ENCODE assay signal across 29 mouse cellular contexts in the genomic region with DNA sequence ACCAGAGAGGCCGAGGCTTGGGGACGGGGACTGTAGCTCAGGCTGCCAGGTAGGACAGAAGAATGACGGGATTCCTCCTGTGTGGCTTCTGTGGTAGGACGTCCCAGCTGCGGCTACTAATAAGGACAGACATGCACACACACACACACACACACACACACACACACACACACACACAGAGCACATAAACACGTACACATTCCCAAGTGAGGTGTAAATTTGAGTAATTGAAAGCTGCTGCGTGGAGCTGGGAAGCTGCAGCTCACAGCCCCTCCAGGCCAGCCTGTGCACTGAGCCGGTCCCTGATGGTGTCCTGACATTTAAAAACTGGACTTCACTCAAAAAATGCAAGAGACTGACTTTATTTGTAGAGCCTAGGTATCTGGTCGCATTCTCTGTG.
DNase-seq lines count a peak whose midpoint lies in the region; ATAC-seq lines count a peak whose summit lies in the region.
"Had no signal": no experiment of that assay in that cellular context is flagged by ENCODE, and none has a peak within 500 bp of the region (broad histone marks: within the 10 kb centered on the region; RNA-seq: fewer than 3 reads in every experiment).

No protein-coding gene starts in this region.

- H3K9me3 ChIP-seq in hindbrain, embryonic 10.5 days, result peaks cover 12% of the 10 kb centered on the region
- H3K9me3 ChIP-seq in hindbrain, embryonic 14.5 days (ENCODE audit: control insufficient read depth, low read length), result no peaks in the 10 kb centered on the region
- H3K9me3 ChIP-seq in neural tube, embryonic 13.5 days, result 0 out of 2 replicates have a peak, but pooled peaks cover 4% of the 10 kb centered on the region
- H3K9me3 ChIP-seq in limb, embryonic 13.5 days, result peaks cover 5% of the 10 kb centered on the region; the same call in 1 of the 2 replicates
- H3K9me3 ChIP-seq in intestine, embryonic 15.5 days, result no peaks in the 10 kb centered on the region
- H3K9me3 ChIP-seq in midbrain, embryonic 16.5 days (replicated peaks; ENCODE audit: control insufficient read depth, low read length, poor library complexity, severe bottlenecking), result no peaks in the 10 kb centered on the region
- H3K9me3 ChIP-seq: heart, embryonic 15.5 days; hindbrain, embryonic 15.5 days had no signal

- H3K4me2 ChIP-seq in hindbrain, embryonic 14.5 days (replicated peaks), result no peak overlapping the region
- no peak overlapping the region for H3K4me2 ChIP-seq in neural tube, embryonic 13.5 days
- H3K4me2 ChIP-seq in limb, embryonic 13.5 days (replicated peaks), result no peak overlapping the region
- no peak overlapping the region for H3K4me2 ChIP-seq in intestine, embryonic 15.5 days (replicated peaks)
- no peak overlapping the region for H3K4me2 ChIP-seq in midbrain, embryonic 16.5 days (ENCODE audit: low read length)
- H3K4me2 ChIP-seq: heart, embryonic 15.5 days; hindbrain, embryonic 15.5 days; liver, embryonic 11.5 days; lung, embryonic 15.5 days had no signal

- no peak overlapping the region for H3K9ac ChIP-seq in hindbrain, embryonic 14.5 days
- no peak overlapping the region for H3K9ac ChIP-seq in neural tube, embryonic 13.5 days
- H3K9ac ChIP-seq in limb, embryonic 13.5 days, result 0 out of 2 replicates have a peak overlapping the region, but pooled peaks have one; percentile 4
- no peak overlapping the region for H3K9ac ChIP-seq in intestine, embryonic 15.5 days
- H3K9ac ChIP-seq in midbrain, embryonic 16.5 days (ENCODE audit: low read depth, low read length), result no peak overlapping the region
- H3K9ac ChIP-seq: heart, embryonic 15.5 days; hindbrain, embryonic 15.5 days; lung, embryonic 15.5 days had no signal

- DNase-seq in hindbrain, embryonic 10.5 days (ENCODE audit: low spot score), result no peak
- no peak for DNase-seq in hindbrain, embryonic 14.5 days (ENCODE audit: low spot score)
- DNase-seq in neural tube, embryonic 10.5 days (ENCODE audit: extremely low spot score, low spot score), result no peak
- DNase-seq: adrenal gland, postnatal 14 days; cerebellum, adult 11 months; cerebellum, adult 9-10 months; cerebellum, postnatal 36 days; gastrocnemius, postnatal 25 days; heart, adult 11 months; kidney, adult 18-20 months; kidney, postnatal 4 days; right cerebral cortex, postnatal 4 days; thymus, adult 18-20 months; thymus, postnatal 25 days had no signal

- H3K27ac ChIP-seq in hindbrain, embryonic 10.5 days, result peak overlapping the region; percentile 13; the same call in 1 of the 2 replicates
- H3K27ac ChIP-seq in hindbrain, embryonic 14.5 days, result no peak overlapping the region
- no peak overlapping the region for H3K27ac ChIP-seq in neural tube, embryonic 13.5 days (replicated peaks)
- H3K27ac ChIP-seq in limb, embryonic 13.5 days, result 0 out of 2 replicates have a peak overlapping the region, but pooled peaks have one; percentile 15
- H3K27ac ChIP-seq in intestine, embryonic 15.5 days, result no peak overlapping the region
- H3K27ac ChIP-seq in midbrain, embryonic 16.5 days (ENCODE audit: low read length), result no peak overlapping the region
- H3K27ac ChIP-seq: heart, embryonic 10.5 days; heart, embryonic 15.5 days; hindbrain, embryonic 15.5 days; lung, embryonic 15.5 days; macrophage; stomach, postnatal 0 days had no signal

- H3K4me3 ChIP-seq in hindbrain, embryonic 10.5 days, result no peak overlapping the region
- H3K4me3 ChIP-seq in hindbrain, embryonic 14.5 days (replicated peaks; ENCODE audit: low read length), result no peak overlapping the region
- H3K4me3 ChIP-seq in neural tube, embryonic 13.5 days, result no peak overlapping the region
- H3K4me3 ChIP-seq in limb, embryonic 13.5 days, result no peak overlapping the region
- H3K4me3 ChIP-seq in intestine, embryonic 15.5 days (replicated peaks), result no peak overlapping the region
- no peak overlapping the region for H3K4me3 ChIP-seq in midbrain, embryonic 16.5 days (ENCODE audit: low read depth, low read length)
- H3K4me3 ChIP-seq: heart, embryonic 10.5 days; heart, embryonic 15.5 days; hindbrain, embryonic 15.5 days; lung, embryonic 15.5 days; myocyte had no signal

- ATAC-seq in hindbrain, embryonic 14.5 days (ENCODE audit: low FRiP score), result no peak
- peak; percentile 44 for ATAC-seq in neural tube, embryonic 13.5 days (ENCODE audit: low read depth)
- ATAC-seq in limb, embryonic 13.5 days (ENCODE audit: low FRiP score, low read depth), result 0 out of 2 replicates have a peak, but pooled peaks have one; percentile 26
- no peak for ATAC-seq in intestine, embryonic 15.5 days
- no peak for ATAC-seq in midbrain, embryonic 16.5 days
- ATAC-seq: CD4-positive, CD25-positive, alpha-beta regulatory T cell, adult 4 months; forebrain, embryonic 14.5 days; inflammation-experienced regulatory T-cells, adult 6 months had no signal

- peaks cover 9% of the 10 kb centered on the region for H3K27me3 ChIP-seq in hindbrain, embryonic 10.5 days (ENCODE audit: insufficient read depth, poor library complexity, severe bottlenecking)
- H3K27me3 ChIP-seq in hindbrain, embryonic 14.5 days (ENCODE audit: control insufficient read depth, insufficient read depth, low read length), result no peaks in the 10 kb centered on the region
- no peaks in the 10 kb centered on the region for H3K27me3 ChIP-seq in neural tube, embryonic 13.5 days
- 0 out of 2 replicates have a peak, but pooled peaks cover 4% of the 10 kb centered on the region for H3K27me3 ChIP-seq in limb, embryonic 13.5 days
- no peaks in the 10 kb centered on the region for H3K27me3 ChIP-seq in intestine, embryonic 15.5 days (replicated peaks)
- H3K27me3 ChIP-seq in midbrain, embryonic 16.5 days (ENCODE audit: control insufficient read depth, insufficient read depth, low read depth, low read length), result peaks cover 4% of the 10 kb centered on the region; the same call in 1 of the 2 replicates
- H3K27me3 ChIP-seq: heart, embryonic 15.5 days; hindbrain, embryonic 15.5 days; lung, embryonic 15.5 days had no signal

- 61% methylated on average over 9 of the region's 9 CpGs for WGBS in hindbrain, embryonic 10.5 days
- 57% methylated on average over 9 of the region's 9 CpGs for WGBS in hindbrain, embryonic 14.5 days
- WGBS in neural tube, embryonic 13.5 days, result 37% methylated on average over 9 of the region's 9 CpGs
- 31% methylated on average over 9 of the region's 9 CpGs for WGBS in limb, embryonic 13.5 days
- WGBS in intestine, embryonic 15.5 days, result 68% methylated on average over 9 of the region's 9 CpGs
- 63% methylated on average over 9 of the region's 9 CpGs for WGBS in midbrain, embryonic 16.5 days

- no peaks in the 10 kb centered on the region for H3K36me3 ChIP-seq in hindbrain, embryonic 10.5 days
- no peaks in the 10 kb centered on the region for H3K36me3 ChIP-seq in hindbrain, embryonic 14.5 days (replicated peaks; ENCODE audit: control insufficient read depth, insufficient read depth)
- no peaks in the 10 kb centered on the region for H3K36me3 ChIP-seq in neural tube, embryonic 13.5 days
- H3K36me3 ChIP-seq in limb, embryonic 13.5 days, result no peaks in the 10 kb centered on the region
- H3K36me3 ChIP-seq in intestine, embryonic 15.5 days, result no peaks in the 10 kb centered on the region
- H3K36me3 ChIP-seq in midbrain, embryonic 16.5 days (ENCODE audit: control insufficient read depth, insufficient read depth, low read length), result no peaks in the 10 kb centered on the region
- H3K36me3 ChIP-seq: heart, embryonic 10.5 days; heart, embryonic 15.5 days; hindbrain, embryonic 15.5 days; lung, embryonic 15.5 days had no signal

- peaks cover 43% of the 10 kb centered on the region for H3K4me1 ChIP-seq in hindbrain, embryonic 10.5 days (replicated peaks)
- no peaks in the 10 kb centered on the region; the same call in none of the 2 replicates for H3K4me1 ChIP-seq in hindbrain, embryonic 14.5 days (replicated peaks; ENCODE audit: control insufficient read depth, insufficient read depth, low read length)
- peaks cover 19% of the 10 kb centered on the region for H3K4me1 ChIP-seq in neural tube, embryonic 13.5 days (replicated peaks)
- H3K4me1 ChIP-seq in limb, embryonic 13.5 days, result peaks cover 26% of the 10 kb centered on the region
- H3K4me1 ChIP-seq in intestine, embryonic 15.5 days (replicated peaks), result no peaks in the 10 kb centered on the region
- peaks cover 3% of the 10 kb centered on the region; the same call in 1 of the 2 replicates for H3K4me1 ChIP-seq in midbrain, embryonic 16.5 days (ENCODE audit: control insufficient read depth, insufficient read depth, low read length)
- H3K4me1 ChIP-seq: heart, embryonic 15.5 days; hindbrain, embryonic 15.5 days; lung, embryonic 15.5 days had no signal

Comparison
In these comparisons a context has a peak if more than half of its experiments do, and no peak if none do; other contexts are left out.
1. H3K27ac ChIP-seq: peak in hindbrain, embryonic 10.5 days (single experiment) and limb, embryonic 13.5 days (single experiment); none in hindbrain, embryonic 14.5 days (single experiment), neural tube, embryonic 13.5 days (single experiment), intestine, embryonic 15.5 days (single experiment) and midbrain, embryonic 16.5 days (single experiment).
2. ATAC-seq: peak in neural tube, embryonic 13.5 days (single experiment) and limb, embryonic 13.5 days (single experiment); none in hindbrain, embryonic 14.5 days (single experiment), intestine, embryonic 15.5 days (single experiment) and midbrain, embryonic 16.5 days (single experiment).